Mouse (Mus musculus): ENCODE measurements around the gene Gm28308. TPM values are rescaled to one million over a fixed set of nuclear protein-coding genes. Genes with fewer than 3 reads are reported as not detected.

The Gm28308 gene
- total RNA-seq, 1 experiment from 2014 or later: not detected

DNA sequence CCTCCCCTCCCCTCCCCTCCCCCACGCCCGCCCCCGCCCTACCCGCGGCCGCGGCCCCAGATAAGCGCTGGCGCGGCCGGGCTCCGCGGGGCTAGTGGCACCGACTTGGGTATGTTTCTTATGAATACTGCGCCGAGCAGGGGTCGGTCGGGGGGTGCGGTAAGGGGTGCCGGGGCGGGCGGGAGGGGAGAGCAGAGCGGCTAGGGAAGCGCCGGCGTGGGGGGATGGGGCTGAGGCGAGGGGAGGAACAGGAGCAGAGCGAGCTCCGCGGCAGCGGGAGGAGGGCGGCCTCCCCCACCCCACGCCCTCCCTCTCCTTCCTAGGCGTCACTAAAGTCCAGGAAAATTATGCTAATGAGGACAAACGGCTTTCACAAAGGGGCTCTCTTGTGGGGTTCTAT, 37.3 kb downstream of the Gm28308 start:
- no peak for ATAC-seq (replicated peaks; ENCODE audit: low read depth, poor library complexity, severe bottlenecking)

DNA sequence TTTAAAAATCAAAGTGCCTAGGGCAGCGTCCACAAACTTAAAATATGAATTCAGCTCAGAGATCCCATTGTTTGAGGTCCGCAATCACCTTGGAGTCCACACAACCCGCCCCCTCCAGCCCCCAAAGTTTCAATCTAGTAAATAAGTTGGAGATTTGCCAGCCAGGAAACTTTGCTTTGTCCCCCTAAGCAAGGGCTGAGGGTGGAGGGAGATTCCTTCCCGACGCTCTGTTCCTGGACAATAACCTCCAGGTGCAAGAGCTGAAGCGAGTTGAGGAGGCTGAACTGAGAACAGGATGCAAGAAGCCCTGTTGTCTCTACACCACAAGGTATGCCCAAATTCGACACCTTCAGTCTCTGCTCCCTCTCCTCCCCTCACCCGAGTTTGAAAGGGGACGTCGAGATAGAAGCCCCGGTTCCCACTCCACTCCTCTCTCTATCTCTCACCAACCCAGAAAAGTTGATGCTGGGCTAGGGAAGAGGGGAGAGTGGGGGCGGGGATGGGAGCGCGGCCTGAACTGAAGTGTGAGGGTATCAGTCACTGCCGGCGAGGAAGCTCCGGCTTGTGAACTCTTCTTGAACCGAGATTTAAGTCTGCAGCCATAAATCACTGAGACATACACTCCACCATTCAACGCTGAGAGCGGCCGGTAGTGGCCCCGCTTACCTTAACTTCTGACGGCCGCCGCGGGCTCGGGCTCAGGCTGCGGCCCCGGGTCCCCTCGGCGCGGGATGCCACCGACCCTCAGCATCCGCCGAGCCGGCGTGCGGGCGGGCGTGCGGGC, 38.0 kb downstream of the Gm28308 start:
- no peak for ATAC-seq (replicated peaks; ENCODE audit: low read depth, poor library complexity, severe bottlenecking)

DNA sequence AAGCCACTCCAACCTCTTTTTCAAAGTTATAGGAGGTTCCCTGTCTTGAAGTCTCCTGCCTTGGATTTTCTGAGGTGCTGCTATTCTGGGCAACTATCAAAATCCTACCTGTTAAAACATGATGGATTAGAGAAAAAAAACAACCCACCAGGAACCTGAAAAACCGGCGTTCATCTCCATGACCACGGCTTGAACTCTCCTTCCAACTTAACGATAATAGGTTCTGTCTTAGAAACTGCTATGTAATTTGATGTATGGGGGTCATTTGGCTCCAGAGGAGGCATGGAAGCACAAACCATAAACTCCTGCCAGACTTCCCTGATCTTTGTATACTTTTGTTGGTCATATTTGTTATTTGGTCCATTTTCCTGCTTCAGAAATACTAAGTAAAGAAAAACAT, 39.5 kb downstream of the Gm28308 start:
- ATAC-seq (replicated peaks; ENCODE audit: low read depth, poor library complexity, severe bottlenecking): no peak

DNA sequence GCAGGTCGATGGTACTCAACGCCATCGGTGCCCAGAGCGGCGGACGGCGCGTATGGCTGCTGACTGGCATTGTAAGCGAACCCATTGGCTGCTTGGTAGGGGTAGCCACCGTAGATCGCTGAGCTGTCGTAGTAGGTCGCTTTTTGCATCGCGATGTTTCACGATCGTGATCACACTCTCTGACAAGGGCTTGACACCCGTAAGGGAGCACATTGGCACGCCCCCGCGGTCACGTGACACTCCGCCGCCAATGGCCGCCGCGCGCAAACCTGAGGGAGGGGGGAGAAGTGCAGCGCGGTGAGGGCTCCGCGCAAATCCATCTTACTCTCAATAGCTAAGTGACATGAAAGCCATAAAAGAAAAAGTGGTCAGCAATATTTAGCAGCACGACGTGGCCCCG, 40.6 kb downstream of the Gm28308 start:
- ATAC-seq (replicated peaks; ENCODE audit: low read depth, poor library complexity, severe bottlenecking): no peak

DNA sequence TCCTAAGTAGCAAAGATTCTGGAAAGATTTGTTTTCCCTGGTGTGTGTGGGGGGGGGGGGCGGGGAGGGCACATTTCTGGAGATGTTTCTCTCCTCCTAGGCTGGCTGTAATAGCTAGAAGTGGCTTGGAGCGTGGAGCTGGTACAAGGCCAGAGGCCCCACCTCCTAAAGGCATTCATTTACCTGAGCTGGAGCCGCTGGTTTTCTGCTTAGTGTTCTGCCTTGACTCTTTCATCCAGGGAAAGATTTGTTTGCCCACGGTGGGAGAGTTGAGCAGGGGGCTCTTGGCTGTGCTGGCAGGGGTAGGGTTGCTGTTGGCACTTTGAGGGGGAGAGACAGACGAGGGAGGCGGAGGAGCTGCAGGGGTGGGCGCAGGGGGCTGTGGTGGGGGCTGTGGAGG, 41.2 kb downstream of the Gm28308 start:
- ATAC-seq (replicated peaks; ENCODE audit: low read depth, poor library complexity, severe bottlenecking): no peak

DNA sequence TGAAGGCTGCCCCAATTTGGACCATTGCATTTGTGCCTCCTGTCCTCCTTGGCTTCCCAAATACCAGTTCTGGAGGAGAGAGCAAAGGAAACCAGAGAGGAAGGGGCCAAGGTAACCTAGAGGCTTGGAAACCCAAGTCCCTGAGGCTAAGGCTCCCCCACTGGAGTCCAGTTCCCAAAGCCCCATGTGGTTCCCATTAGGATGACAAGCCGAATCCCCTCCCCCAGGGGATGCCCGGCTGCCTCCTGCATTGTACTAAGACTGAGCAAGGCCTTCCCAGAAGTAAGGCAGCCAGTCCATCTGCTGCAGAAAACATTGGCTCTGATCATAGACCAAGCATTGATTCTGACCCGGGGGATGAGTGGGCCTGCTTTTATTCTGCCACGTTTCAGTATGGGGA, 41.8 kb downstream of the Gm28308 start:
- no peak for ATAC-seq (replicated peaks; ENCODE audit: low read depth, poor library complexity, severe bottlenecking)

DNA sequence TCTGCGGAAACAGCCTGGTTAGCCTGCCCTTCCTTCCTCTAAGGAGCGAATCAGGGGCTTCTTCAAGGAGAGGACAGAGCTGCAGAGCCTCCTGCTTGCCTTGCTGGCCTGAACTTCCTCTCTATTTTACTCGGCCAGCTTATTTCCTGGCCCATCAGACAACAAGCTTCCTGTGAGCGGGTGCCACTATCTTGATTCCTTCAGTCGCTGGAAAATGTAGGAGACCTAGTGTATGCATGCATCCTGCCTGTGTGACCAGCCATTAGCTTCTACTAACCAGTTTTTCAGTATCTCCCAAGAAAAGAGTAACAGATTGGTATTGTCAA, 42.3 kb downstream of the Gm28308 start:
- no peak for ATAC-seq (replicated peaks; ENCODE audit: low read depth, poor library complexity, severe bottlenecking)

DNA sequence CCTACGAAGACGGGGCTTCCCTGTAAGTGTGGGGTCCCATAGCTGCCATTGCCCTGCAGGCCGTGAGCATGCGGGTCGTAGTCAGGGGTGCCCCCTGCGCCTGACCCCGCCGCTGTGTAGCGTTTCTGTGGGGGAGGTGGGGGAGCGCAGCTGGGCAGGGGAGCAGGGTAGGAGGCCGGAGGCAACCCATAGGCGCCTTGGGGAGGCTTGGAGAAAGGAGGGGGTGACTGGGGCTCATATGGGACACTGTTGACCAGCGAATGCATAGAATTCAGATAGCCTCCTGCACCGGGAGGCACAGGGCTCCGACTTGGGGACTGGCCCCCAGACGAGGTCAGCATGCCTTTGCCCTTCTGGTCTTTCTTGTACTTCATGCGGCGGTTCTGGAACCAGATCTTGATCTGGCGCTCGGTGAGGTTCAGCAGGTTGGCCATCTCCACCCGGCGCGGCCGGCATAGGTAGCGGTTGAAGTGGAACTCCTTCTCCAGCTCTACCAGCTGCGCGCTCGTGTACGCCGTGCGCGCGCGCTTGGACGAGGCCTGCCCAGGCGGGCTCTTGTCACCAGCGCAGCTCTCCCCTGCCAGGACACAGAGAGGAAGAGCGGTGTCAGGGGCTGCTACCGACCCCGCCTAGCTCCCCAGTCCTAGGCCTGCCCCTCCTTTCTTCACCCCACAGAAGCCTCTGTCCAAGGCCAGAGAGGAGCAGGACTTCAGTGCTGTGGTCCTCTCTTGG, 42.8 kb downstream of the Gm28308 start:
- ATAC-seq (replicated peaks; ENCODE audit: low read depth, poor library complexity, severe bottlenecking): no peak

DNA sequence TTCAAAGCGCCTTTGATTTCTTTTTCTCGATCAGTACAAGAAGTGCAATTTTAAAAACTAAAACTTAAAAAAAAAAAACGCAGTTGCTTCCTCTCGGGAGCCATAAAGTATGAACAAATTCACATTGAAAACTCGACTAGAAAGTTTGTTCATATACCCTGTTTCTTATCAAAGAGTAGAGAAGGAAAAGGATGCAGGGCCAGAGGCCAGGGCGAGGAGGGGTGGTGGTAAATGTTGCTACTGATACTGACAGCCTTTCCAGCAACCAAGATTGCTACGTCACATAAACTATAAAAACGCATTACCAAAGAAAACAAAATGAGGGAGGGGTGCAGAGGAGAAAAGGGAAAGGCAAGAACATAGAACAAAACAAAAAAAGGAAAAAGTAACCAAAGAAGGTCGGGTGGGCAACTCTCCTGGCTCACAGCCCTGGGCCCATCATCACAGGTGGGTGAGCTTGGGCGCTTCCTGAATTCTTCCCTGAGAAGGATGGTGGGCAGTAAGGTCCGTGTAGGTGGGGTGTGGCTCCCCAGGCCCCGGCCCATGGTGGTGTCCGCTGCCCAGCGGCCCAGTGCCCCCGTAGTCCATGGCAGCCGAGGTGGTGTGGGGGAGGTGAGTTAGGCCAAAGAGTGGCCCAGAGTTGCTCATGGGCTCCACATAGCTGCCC, 43.5 kb downstream of the Gm28308 start:
- ATAC-seq (replicated peaks; ENCODE audit: low read depth, poor library complexity, severe bottlenecking): no peak

DNA sequence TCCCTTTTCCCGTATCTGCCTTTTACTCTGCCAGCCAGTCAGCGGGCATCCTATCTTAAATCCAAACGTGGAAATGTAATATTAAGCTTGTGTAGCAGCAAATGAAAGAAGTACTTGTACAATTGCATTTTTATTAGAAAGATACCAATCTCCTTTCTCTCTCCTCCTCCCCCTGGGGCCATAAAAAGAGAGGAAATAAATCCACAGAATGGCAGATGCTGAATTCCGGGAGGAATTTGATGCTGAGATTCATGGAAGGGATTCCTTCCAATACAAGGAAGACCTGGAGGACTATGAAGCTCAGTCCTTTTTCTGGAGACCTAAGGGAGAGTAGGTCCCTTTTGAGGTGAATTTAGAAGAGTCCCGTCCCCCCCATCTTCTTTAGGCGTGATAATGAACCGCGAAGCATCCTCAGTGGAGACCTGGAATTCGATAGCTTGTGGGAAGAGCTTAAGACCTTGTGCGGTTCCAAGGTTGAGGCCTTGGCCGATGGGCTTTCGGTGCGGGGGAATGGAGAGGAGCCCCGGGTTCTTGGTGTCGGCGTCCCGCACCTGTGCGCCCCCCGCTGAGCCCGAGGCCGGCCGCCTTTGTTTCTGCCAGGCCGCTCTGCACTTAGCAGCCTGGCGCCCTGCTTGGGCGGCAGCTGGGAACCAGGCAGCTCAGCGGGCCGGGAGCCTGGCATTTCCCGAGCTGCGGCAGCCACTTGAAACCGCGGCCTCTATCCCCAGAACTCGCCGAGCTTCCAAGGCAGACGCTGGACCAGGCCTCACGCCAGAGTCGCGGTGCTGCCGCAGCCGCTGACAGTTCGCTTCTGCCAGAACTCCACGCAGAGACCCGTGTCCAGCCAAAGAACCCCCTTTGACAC, 44.7 kb downstream of the Gm28308 start:
- ATAC-seq (replicated peaks; ENCODE audit: low read depth, poor library complexity, severe bottlenecking): no peak

DNA sequence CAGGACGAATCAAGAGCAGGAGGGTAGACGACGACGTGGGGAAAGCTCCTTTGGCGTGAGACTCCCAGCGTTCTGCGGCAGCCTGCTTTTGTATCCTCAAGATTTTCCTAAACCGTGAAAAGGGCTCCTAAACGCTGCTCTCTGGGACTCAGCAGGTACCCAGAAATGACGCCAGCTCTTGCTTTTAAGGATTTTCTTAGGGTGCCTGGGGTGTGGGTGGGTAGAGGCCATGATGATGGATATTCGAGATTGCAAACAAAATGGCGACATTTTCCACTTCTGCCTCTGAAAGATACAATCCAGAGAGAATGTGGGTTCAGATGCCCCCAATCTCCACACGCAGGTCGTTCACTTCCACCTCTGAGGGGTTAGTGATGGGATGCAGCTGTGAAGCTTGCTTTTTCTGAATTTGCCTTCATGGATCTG, 45.4 kb downstream of the Gm28308 start:
- no peak for ATAC-seq (replicated peaks; ENCODE audit: low read depth, poor library complexity, severe bottlenecking)

DNA sequence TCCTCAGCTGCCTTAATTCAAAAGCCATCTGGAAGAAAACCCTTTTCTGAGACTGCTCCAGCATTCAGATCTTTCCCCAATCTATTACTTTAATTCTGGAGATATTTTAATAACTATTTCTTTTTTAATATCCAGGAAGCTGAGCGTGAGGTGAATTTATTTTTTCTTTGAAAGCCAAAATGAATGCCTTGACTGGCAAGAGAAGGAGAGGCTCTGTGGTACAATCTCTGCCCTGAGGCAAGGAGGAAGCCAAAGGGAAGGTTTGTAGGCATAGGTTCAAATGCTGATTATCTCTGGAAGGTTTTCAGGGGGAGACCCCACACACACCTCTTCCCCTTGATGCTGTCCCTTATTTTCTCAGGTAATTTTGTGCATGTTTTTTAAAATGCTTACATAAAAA, 46.0 kb downstream of the Gm28308 start:
- ATAC-seq (replicated peaks; ENCODE audit: low read depth, poor library complexity, severe bottlenecking): no peak

DNA sequence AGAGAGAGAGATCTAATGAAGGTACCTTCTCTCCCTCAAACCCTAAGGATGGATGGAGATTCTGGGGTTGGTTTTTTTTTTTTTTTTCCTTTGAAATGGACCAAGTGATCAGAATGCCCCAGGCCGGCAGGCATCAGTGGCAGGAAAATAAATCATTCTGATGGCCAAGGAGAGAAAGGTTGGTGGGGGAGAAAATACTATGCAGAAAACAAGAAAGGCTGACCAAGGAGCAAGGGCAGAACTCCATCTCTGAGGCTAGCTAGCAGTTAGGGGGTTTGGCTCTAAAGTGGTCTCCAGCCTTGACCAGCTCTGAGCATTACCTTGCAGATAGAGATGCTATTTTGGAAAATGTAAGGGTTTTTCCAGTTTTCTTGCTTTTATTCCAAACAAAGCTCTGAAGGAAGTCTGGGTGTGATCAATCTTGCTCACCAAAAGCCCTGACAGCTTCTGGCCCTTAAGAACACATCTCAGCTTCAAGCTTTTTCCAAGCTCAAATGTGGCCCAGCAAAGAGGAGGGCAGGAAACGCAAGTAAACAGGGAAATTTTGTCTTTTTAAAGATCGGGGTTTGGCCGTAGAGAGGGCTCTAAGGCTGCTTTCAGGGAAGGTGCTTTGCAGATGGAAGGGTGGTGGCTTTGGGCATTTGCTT, 46.6 kb downstream of the Gm28308 start:
- ATAC-seq (replicated peaks; ENCODE audit: low read depth, poor library complexity, severe bottlenecking): no peak

DNA sequence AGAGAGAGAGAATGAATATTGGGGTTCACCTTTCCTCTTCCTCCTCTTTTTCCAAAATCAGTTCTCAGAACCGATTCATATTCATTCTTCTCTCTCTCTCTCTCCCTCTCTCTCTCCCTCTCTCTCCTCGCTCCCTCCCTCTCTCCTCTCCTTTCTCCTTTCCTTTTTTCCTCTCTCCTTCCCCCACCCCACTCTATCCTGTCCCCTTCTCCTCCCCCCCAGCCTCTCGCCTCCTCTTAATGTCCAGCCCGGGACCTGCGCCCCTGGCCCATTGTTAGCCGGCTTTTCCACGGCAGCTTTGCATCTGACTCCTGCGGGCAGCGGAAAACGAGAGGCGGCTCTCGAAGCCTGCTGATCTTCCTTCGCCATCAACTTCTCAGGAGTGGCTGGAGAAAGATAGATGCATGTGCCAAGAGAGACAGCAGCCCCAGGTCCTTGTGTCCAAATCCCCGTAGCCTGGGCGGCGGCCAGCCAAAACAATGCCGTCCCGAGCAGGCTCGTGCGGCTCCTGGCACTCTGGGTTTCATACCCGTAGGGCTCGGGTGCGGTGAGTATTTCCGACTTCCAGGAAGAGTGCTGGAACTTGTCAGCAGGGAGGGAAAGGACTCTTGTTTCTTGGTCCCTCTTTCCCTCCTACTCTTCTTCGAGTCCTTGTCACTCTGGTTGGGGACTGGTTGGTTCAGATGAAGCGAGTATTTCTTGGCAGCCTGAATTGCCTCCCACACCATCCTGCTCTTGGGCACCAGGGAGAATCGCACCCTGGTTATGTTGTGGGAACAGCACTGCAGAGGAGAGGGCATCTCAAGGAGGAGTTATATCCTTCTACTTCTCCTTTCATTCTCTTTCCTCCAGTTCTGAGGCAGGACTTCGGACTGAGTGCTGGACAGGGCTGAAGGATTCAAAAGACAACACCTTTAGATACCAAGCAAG, 47.4 kb downstream of the Gm28308 start:
- no peak for ATAC-seq (replicated peaks; ENCODE audit: low read depth, poor library complexity, severe bottlenecking)

DNA sequence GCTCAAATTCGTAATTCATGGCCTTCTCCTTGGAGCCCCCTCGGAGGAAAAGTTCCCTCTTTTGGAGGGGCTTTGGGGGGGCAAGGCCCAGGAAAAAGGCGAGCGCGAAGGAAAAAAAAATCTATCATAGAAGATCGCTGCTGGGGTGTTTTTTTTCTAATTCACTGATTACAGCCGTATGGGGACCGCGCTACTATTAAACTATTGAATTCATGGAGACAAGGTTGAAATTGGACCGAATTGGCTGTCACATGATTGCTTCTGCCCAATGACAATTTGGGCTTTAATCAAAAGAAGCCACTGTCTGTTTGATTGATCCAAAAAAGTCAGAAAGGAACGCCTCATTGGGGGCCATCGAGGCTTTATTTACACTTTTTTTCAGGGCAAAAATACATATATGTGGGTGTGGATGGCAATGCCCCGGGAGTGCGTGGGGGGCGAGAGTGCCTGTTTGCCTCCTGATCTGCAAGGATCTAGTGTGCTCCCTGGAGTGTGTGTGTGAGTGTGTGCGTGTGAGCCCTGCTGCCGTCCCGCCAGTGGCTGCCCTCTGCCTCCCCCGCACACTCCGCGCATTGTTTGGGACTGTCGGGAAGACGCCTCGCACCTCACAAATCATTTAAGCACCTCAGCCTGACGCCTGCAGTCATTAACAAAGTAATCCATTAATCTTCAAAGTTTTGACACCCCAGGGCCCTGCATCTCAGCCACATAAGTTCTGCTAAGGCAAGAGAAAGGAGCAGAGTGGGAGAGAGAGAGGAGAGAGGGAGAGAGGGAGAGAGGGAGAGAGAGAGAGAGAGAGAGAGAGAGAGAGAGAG, 48.3 kb downstream of the Gm28308 start, which contains the start of gene Hoxa2:
TSS of gene Hoxa2 (minus strand) at position 206 of the 815 bp plus-strand sequence.
- ATAC-seq (replicated peaks; ENCODE audit: low read depth, poor library complexity, severe bottlenecking): no peak

DNA sequence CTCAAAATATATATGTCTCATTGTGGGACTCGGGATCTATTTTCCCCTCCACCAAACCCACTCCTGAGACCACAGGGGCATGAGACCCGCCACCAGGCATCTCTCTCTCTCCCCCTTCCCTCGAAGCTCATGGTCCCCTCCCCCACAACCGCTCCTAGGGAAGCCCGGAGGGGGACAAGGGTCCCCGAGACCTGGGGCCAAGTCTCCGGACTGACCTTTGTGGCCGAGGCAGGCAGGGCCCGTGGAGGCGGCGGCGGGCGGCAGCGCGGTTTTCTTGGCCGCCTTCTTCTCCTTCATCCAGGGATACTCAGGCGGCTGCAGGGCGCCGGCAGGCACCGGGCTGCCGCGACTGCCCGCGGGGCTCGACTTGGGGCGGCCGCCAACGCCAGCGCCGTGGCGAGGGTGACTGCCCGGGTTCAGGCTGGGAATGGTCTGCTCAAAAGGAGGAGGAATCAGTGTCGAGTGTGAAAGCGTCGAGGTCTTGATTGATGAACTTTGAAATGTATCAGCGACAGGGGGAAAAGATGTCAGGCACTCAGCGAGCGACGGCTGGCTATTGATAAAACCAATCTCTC, 49.0 kb downstream of the Gm28308 start:
- no peak for ATAC-seq (replicated peaks; ENCODE audit: low read depth, poor library complexity, severe bottlenecking)

DNA sequence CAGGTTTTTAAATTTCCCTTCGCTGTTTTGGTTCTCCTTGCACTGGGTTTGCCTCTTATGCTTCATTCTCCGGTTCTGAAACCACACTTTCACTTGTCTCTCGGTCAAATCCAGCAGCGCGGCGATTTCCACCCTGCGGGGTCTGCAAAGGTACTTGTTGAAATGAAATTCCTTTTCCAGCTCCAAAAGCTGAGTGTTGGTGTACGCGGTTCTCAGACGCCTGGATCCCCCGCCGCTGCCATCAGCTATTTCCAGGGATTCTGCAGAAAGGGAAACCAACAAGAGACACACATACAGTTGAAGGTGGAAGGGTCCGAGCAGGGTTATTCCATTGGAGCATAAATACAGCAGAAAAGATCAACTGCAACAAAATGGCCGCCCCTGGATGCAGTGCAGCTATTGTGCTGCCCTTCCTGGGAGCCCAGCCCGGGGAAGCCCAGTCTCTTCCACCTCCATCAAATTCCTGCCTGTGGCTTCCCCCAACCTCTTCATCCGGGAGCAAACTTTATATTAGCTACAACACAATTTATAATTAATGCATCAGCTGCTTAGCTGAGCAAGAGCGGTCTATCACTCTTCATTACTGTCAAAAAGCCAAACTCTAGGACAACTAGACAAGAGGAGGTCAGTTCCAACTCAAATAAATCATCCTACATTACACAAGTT, 49.6 kb downstream of the Gm28308 start:
- ATAC-seq (replicated peaks; ENCODE audit: low read depth, poor library complexity, severe bottlenecking): no peak

All from common myeloid progenitor, adult 5-6 weeks (primary cell).